Mouse (Mus musculus) lung, postnatal 36 days (tissue): ENCODE measurements around the gene Wfdc3.
A peak's percentile ranks its signal among the peaks of the same experiment; 100 is the strongest.

Experiments
- DNase-seq: peaks from one replicate; pipeline ENCODE4 v3.0.0; 2022; ENCODE audit warnings: mixed read lengths

Gene Wfdc3

GRCm38 (mm10) chr2:164745843-164746479 lies at the start of gene Wfdc3, which contains the start of gene Dnttip1:
TSS of gene Wfdc3 (minus strand) at chr2:164745931.
TSS of gene Dnttip1 (plus strand) at chr2:164745983.
- peak; percentile 95 for DNase-seq

- DNase-seq: peak; percentile 95
These were observed 48.6 kb upstream of the Wfdc3 start for GRCm38 (mm10) chr2:164794293-164794692.

- peak; percentile 38 for DNase-seq
These were observed 48.0 kb upstream of the Wfdc3 start for GRCm38 (mm10) chr2:164793772-164794171.

GRCm38 (mm10) chr2:164793236-164793635 lies 47.5 kb upstream of the Wfdc3 start:
- peak; percentile 79 for DNase-seq

GRCm38 (mm10) chr2:164792400-164793190 lies 46.9 kb upstream of the Wfdc3 start:
- no peak for DNase-seq

GRCm38 (mm10) chr2:164791841-164792261 lies 46.1 kb upstream of the Wfdc3 start:
- no peak for DNase-seq

- peak; percentile 87 for DNase-seq
These were observed 44.7 kb upstream of the Wfdc3 start for GRCm38 (mm10) chr2:164790451-164790850.

- DNase-seq: no peak
These were observed 42.7 kb upstream of the Wfdc3 start for GRCm38 (mm10) chr2:164788411-164788810.

- DNase-seq: no peak
These were observed 42.0 kb upstream of the Wfdc3 start for GRCm38 (mm10) chr2:164787779-164788178.

GRCm38 (mm10) chr2:164787032-164787431 lies 41.3 kb upstream of the Wfdc3 start:
- DNase-seq: peak; percentile 45

- DNase-seq: peak; percentile 57
These were observed 40.7 kb upstream of the Wfdc3 start for GRCm38 (mm10) chr2:164786388-164786885.

- peak; percentile 96 for DNase-seq
These were observed 40.0 kb upstream of the Wfdc3 start, which contains the start of gene Snx21 for GRCm38 (mm10) chr2:164785481-164786387. TSS of gene Snx21 (plus strand) at chr2:164785823.

GRCm38 (mm10) chr2:164784869-164785420 lies 39.2 kb upstream of the Wfdc3 start:
- no peak for DNase-seq

GRCm38 (mm10) chr2:164783926-164784581 lies 38.3 kb upstream of the Wfdc3 start:
- DNase-seq: no peak

- DNase-seq: no peak
These were observed 36.1 kb upstream of the Wfdc3 start for GRCm38 (mm10) chr2:164781876-164782275.

- DNase-seq: no peak
These were observed 33.9 kb upstream of the Wfdc3 start, which contains the start of gene Tnnc2 for GRCm38 (mm10) chr2:164779481-164780086. TSS of gene Tnnc2 (minus strand) at chr2:164779967.

GRCm38 (mm10) chr2:164778809-164779208 lies 33.1 kb upstream of the Wfdc3 start:
- DNase-seq: no peak

- DNase-seq: no peak
These were observed 32.2 kb upstream of the Wfdc3 start for GRCm38 (mm10) chr2:164778015-164778287.

GRCm38 (mm10) chr2:164777246-164778014 lies 31.7 kb upstream of the Wfdc3 start:
- DNase-seq: no peak

- no peak for DNase-seq
These were observed 31.1 kb upstream of the Wfdc3 start for GRCm38 (mm10) chr2:164776801-164777200.

GRCm38 (mm10) chr2:164776130-164776529 lies 30.4 kb upstream of the Wfdc3 start:
- no peak for DNase-seq
